Mouse (Mus musculus) lung, postnatal 25 days (tissue): ENCODE data around the gene Npas3.
A peak's percentile ranks its signal among the peaks of the same experiment; 100 is the strongest.

Experiments
- DNase-seq: peaks from one replicate; pipeline ENCODE4 v3.0.0; 2022; ENCODE audit warnings: low spot score

Npas3 gene

GRCm38 (mm10) chr12:53295747-53296146, 47.3 kb downstream of the Npas3 start:
- DNase-seq = peak; percentile 6

- no peak for DNase-seq
Measured at GRCm38 (mm10) chr12:53297946-53298840, 49.7 kb downstream of the Npas3 start.

- DNase-seq = no peak
Measured at GRCm38 (mm10) chr12:53300964-53301363, 52.5 kb downstream of the Npas3 start.

- DNase-seq = no peak
Measured at GRCm38 (mm10) chr12:53302129-53302528, 53.7 kb downstream of the Npas3 start.

GRCm38 (mm10) chr12:53316715-53317114, 68.2 kb downstream of the Npas3 start:
- no peak for DNase-seq

- no peak for DNase-seq
Measured at GRCm38 (mm10) chr12:53317801-53318200, 69.3 kb downstream of the Npas3 start.

GRCm38 (mm10) chr12:53320526-53320925, 72.0 kb downstream of the Npas3 start:
- no peak for DNase-seq

GRCm38 (mm10) chr12:53321018-53321417, 72.5 kb downstream of the Npas3 start:
- no peak for DNase-seq

GRCm38 (mm10) chr12:53321944-53322343, 73.5 kb downstream of the Npas3 start:
- no peak for DNase-seq

GRCm38 (mm10) chr12:53327653-53328188, 79.2 kb downstream of the Npas3 start:
- no peak for DNase-seq

- DNase-seq = peak; percentile 9
Measured at GRCm38 (mm10) chr12:53328257-53328736, 79.8 kb downstream of the Npas3 start.

- DNase-seq = no peak
Measured at GRCm38 (mm10) chr12:53330141-53330540, 81.7 kb downstream of the Npas3 start.

GRCm38 (mm10) chr12:53331391-53331790, 82.9 kb downstream of the Npas3 start:
- DNase-seq = no peak

GRCm38 (mm10) chr12:53331800-53332199, 83.3 kb downstream of the Npas3 start:
- DNase-seq = no peak

GRCm38 (mm10) chr12:53333251-53333650, 84.8 kb downstream of the Npas3 start:
- DNase-seq = no peak

- no peak for DNase-seq
Measured at GRCm38 (mm10) chr12:53338349-53338948, 90.0 kb downstream of the Npas3 start.

GRCm38 (mm10) chr12:53342741-53343140, 94.3 kb downstream of the Npas3 start:
- no peak for DNase-seq

- no peak for DNase-seq
Measured at GRCm38 (mm10) chr12:53351860-53352259, 103.4 kb downstream of the Npas3 start.

- no peak for DNase-seq
Measured at GRCm38 (mm10) chr12:53365751-53366150, 117.3 kb downstream of the Npas3 start.

GRCm38 (mm10) chr12:53384851-53385250, 136.4 kb downstream of the Npas3 start:
- no peak for DNase-seq

- DNase-seq = no peak
Measured at GRCm38 (mm10) chr12:53405856-53406255, 157.4 kb downstream of the Npas3 start.

- no peak for DNase-seq
Measured at GRCm38 (mm10) chr12:53407776-53408175, 159.3 kb downstream of the Npas3 start.

GRCm38 (mm10) chr12:53409711-53410110, 161.2 kb downstream of the Npas3 start:
- DNase-seq = no peak
